Mouse (Mus musculus) cortical plate, adult 2 months (tissue): ENCODE measurements at regions not wholly inside any gene's neighbourhood (a gene's known extent, or its start where the extent isn't known, plus 50 kb on each side); places are given as distances from the start of the nearest gene placed in this dataset.
"Not testable (repeated sequence)": the region's sequence is repeated elsewhere in the genome, so short reads cannot be mapped to it uniquely, and the experiment has no call there.

Experiments used
- H3K27ac ChIP-seq: fragments of 200-500 bp; 2 replicates; pipeline ENCODE4 v1.5.1; 2012; ENCODE audit warnings: low read length, control low read depth, inconsistent platforms; ENCODE audit not compliant: insufficient read depth
- H3K4me1 ChIP-seq: fragments of 200-500 bp; 2 replicates; pipeline ENCODE4 v1.6.1; 2011; ENCODE audit warnings: low read length; ENCODE audit not compliant: control insufficient read depth, insufficient read depth
- H3K4me3 ChIP-seq: fragments of 200-500 bp; 2 replicates; pipeline ENCODE4 v1.5.1; 2011; ENCODE audit warnings: mild to moderate bottlenecking, low read length, control low read depth; ENCODE audit not compliant: insufficient read depth
- CTCF ChIP-seq: fragments of 200-500 bp; IDR thresholded peaks from 2 replicates; pipeline ENCODE4 v1.5.1; 2011; ENCODE audit warnings: mild to moderate bottlenecking, control low read depth, low read length; ENCODE audit not compliant: insufficient read depth; ENCODE audit errors: extremely low read depth
- POLR2A ChIP-seq: fragments of 200-500 bp; IDR thresholded peaks from 2 replicates; pipeline ENCODE4 v1.6.1; 2011; ENCODE audit warnings: mild to moderate bottlenecking, low read length, control low read depth; ENCODE audit not compliant: insufficient read depth; ENCODE audit errors: extremely low read depth

GRCm38 (mm10) chrX:63991127-63991526 lies 160.9 kb downstream of the Gm6760 start:
- Histone ChIP-seq H3K4me1 (no peaks in the 10 kb centered on the region), H3K27ac (no peak overlapping the region), H3K4me3 (no peak overlapping the region)
- TF ChIP-seq POLR2A, result no peak
- peak; percentile 45 for TF ChIP-seq CTCF

GRCm38 (mm10) chrX:63972386-63972785 lies 179.6 kb downstream of the Gm6760 start:
- H3K4me1 ChIP-seq, H3K27ac ChIP-seq, H3K4me3 ChIP-seq: not testable (repeated sequence)
